Mouse (Mus musculus) liver, postnatal 0 days (tissue): ENCODE results near the gene Abtb1. TPM values are rescaled to one million over a fixed set of nuclear protein-coding genes. Genes with fewer than 3 reads are reported as not detected.

Experiments used
- ATAC-seq: fragments of 200-750 bp; cut with Nextera tagmentation; 2 replicates; pipeline ENCODE4 v1.8.0; 2017; ENCODE audit warnings: mild to moderate bottlenecking, moderate library complexity
- DNase-seq: peaks from one replicate; pipeline ENCODE4 v3.0.0-alpha.2; 2016
- H3K27ac ChIP-seq: fragments of 300-500 bp; sonication (generic); 2 replicates; pipeline ENCODE4 v1.5.1; 2014; ENCODE audit warnings: antibody characterized with exemption, moderate library complexity, mild to moderate bottlenecking, low read depth
- H3K27me3 ChIP-seq: fragments of 300-500 bp; sonication (generic); 2 replicates; pipeline ENCODE4 v1.6.1; 2014; ENCODE audit warnings: low read length, control low read depth, mixed read lengths; ENCODE audit not compliant: insufficient read depth
- H3K36me3 ChIP-seq: fragments of 300-500 bp; sonication (generic); replicated peaks from 2 replicates; pipeline ENCODE4 v1.6.1; 2014; ENCODE audit warnings: mild to moderate bottlenecking, control low read depth, low read length, moderate library complexity, mixed read lengths; ENCODE audit not compliant: insufficient read depth
- H3K4me1 ChIP-seq: fragments of 300-500 bp; sonication (generic); 2 replicates; pipeline ENCODE4 v1.6.1; 2014; ENCODE audit warnings: antibody characterized with exemption, mild to moderate bottlenecking, control low read depth; ENCODE audit not compliant: insufficient read depth
- H3K4me2 ChIP-seq: fragments of 300-500 bp; sonication (generic); 2 replicates; pipeline ENCODE4 v1.6.1; 2014; ENCODE audit warnings: low read depth, mild to moderate bottlenecking, low read length, moderate library complexity, mixed read lengths
- H3K4me3 ChIP-seq: fragments of 300-500 bp; sonication (generic); 2 replicates; pipeline ENCODE4 v1.5.1; 2014; ENCODE audit warnings: low read depth, low read length
- H3K9ac ChIP-seq: fragments of 300-500 bp; sonication (generic); replicated peaks from 2 replicates; pipeline ENCODE4 v1.6.1; 2014; ENCODE audit warnings: mild to moderate bottlenecking, moderate library complexity
- H3K9me3 ChIP-seq: fragments of 300-500 bp; sonication (generic); 2 replicates; pipeline ENCODE4 v1.6.1; 2016; ENCODE audit warnings: mild to moderate bottlenecking, control low read depth, low read length, mixed read lengths
- CTCF ChIP-seq: sonication (generic); IDR thresholded peaks from 2 replicates; pipeline ENCODE4 v1.5.1; 2016; ENCODE audit warnings: antibody characterized with exemption, low read depth
- EP300 ChIP-seq: IDR thresholded peaks from 2 replicates; pipeline ENCODE4 v1.6.1; 2016; ENCODE audit warnings: antibody characterized with exemption, low read depth, mild to moderate bottlenecking
- WGBS: fragments of 180-500 bp; shearing (Covaris S2); extraction: QIAGEN DNeasy Blood & Tissue Kit; methylation state at CpG from one replicate; pipeline ENCODE4 v1.1.7; 2014; ENCODE audit not compliant: insufficient replicate concordance; 5-methylcytosine and 5-hydroxymethylcytosine counted together
- polyA plus RNA-seq: library from polyadenylated mRNA; unstranded; fragments of >200 nt; fragmentation: Nextera tagmentation; extraction: Ambion mirVana; gene quantifications from 2 replicates; pipeline ENCODE4 v1.2.1, GENCODE M21; 2015

The Abtb1 gene
- polyA plus RNA-seq, 1 experiment from 2014 or later = 36.2 TPM

DNA sequence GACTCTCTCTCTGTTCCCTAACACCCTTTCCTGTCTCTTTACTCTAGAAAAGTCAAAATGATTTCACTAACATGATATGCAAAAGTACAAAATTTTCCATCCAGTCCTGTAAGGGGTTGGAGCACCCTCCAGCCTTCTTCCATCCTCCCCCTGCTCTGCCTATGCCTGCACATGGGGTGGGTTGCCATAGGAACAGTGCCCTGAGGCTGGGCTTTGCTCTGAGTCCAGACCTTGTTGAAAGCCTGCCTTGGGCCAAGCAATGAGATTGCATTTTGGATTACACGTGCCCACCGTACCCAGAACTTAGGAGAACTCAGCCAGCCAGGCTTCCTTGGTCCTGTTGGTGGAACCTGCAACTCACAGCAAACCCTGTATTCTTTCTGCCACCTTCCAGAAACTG lies 48.5 kb downstream of the Abtb1 start:
- no peak overlapping the region for H3K4me3 ChIP-seq
- H3K9me3 ChIP-seq = no peaks in the 10 kb centered on the region
- no peak for TF ChIP-seq CTCF
- TF ChIP-seq EP300 = no peak
- 71% methylated on average over 2 of the region's 2 CpGs for WGBS
- H3K27ac ChIP-seq = no peak overlapping the region
- ATAC-seq (no peak), DNase-seq (no peak)
- H3K9ac ChIP-seq = no peak overlapping the region
- no peak overlapping the region for H3K4me2 ChIP-seq
- H3K27me3 ChIP-seq = no peaks in the 10 kb centered on the region
- H3K36me3 ChIP-seq = no peaks in the 10 kb centered on the region
- 0 out of 2 replicates have a peak, but pooled peaks cover 3% of the 10 kb centered on the region for H3K4me1 ChIP-seq

- Histone ChIP-seq H3K4me1 (0 out of 2 replicates have a peak, but pooled peaks cover 3% of the 10 kb centered on the region), H3K4me2 (no peak overlapping the region), H3K36me3 (no peaks in the 10 kb centered on the region), H3K9me3 (no peaks in the 10 kb centered on the region), H3K27me3 (no peaks in the 10 kb centered on the region), H3K27ac (peak overlapping the region; percentile 34; the same call in 1 of the 2 replicates), H3K4me3 (no peak overlapping the region), H3K9ac (no peak overlapping the region)
- peak; percentile 25; the same call in 1 of the 2 replicates for ATAC-seq
- no peak for DNase-seq
- TF ChIP-seq CTCF = no peak
- TF ChIP-seq EP300 = no peak
- 62% methylated on average over 7 of the region's 7 CpGs for WGBS
Observed at GRCm38 (mm10) chr6:88792147-88792691, 49.6 kb downstream of the Abtb1 start.

DNA sequence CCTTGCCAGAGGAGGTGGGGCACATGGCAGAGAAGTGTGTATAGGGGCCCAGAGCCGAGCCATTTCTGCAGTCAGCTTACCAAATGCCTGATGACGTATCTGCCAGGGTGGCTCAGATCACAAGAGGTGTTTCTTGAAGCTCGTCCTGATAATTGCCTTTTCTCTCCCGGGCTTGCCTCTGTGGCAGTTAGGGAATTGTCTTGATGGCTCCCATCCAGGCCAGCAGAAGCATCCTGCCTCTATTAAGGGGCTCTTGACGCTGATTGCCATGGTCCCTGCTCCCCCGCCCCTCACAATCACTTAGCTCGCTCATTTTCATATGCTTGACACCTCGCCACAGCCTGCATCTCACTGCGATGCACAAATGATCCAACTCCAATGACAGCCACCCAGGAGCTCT lies 50.5 kb downstream of the Abtb1 start:
- ATAC-seq (no peak), DNase-seq (no peak)
- Histone ChIP-seq H3K4me3 (no peak overlapping the region), H3K9ac (no peak overlapping the region), H3K4me2 (no peak overlapping the region), H3K36me3 (no peaks in the 10 kb centered on the region), H3K27ac (no peak overlapping the region), H3K9me3 (no peaks in the 10 kb centered on the region), H3K27me3 (no peaks in the 10 kb centered on the region), H3K4me1 (0 out of 2 replicates have a peak, but pooled peaks cover 3% of the 10 kb centered on the region)
- no peak for TF ChIP-seq CTCF
- TF ChIP-seq EP300 = no peak
- 67% methylated on average over 9 of the region's 9 CpGs for WGBS

DNA sequence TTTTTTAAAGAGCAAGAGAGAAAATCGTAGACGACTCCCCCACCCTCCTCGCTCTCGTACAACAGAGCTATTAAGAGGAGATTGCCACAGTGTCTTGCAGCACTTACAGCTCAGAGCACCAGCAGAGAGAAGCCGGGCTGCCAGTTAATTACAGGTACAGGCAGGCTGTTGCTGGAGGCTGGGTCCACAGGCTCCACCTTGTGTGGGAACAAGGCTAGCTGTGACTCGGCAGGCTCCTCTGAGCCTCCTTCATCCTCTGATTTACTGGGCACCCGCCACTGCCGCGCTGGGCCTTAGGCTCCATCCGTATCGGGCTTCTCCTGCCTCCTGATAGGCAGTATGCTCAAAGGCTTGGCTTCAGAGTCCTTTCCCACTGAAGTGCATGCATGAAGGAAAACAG lies 53.6 kb downstream of the Abtb1 start:
- Histone ChIP-seq H3K27ac (no peak overlapping the region), H3K9me3 (no peaks in the 10 kb centered on the region), H3K27me3 (no peaks in the 10 kb centered on the region), H3K36me3 (no peaks in the 10 kb centered on the region), H3K4me1 (peaks cover 11% of the 10 kb centered on the region), H3K4me3 (no peak overlapping the region), H3K9ac (no peak overlapping the region), H3K4me2 (no peak overlapping the region)
- ATAC-seq (no peak), DNase-seq (no peak)
- TF ChIP-seq EP300 = no peak
- TF ChIP-seq CTCF = no peak
- 82% methylated on average over 11 of the region's 11 CpGs for WGBS

GRCm38 (mm10) chr6:88787496-88787895 lies 54.3 kb downstream of the Abtb1 start:
- H3K4me1 ChIP-seq = peaks cover 16% of the 10 kb centered on the region
- no peak for ATAC-seq
- no peak for DNase-seq
- no peaks in the 10 kb centered on the region for H3K36me3 ChIP-seq
- no peak overlapping the region for H3K27ac ChIP-seq
- H3K4me3 ChIP-seq = no peak overlapping the region
- H3K9me3 ChIP-seq = no peaks in the 10 kb centered on the region
- TF ChIP-seq EP300 = no peak
- no peak for TF ChIP-seq CTCF
- no peaks in the 10 kb centered on the region for H3K27me3 ChIP-seq
- no peak overlapping the region for H3K4me2 ChIP-seq
- no peak overlapping the region for H3K9ac ChIP-seq
- WGBS = 81% methylated on average over 14 of the region's 14 CpGs

- no peak for DNase-seq
- Histone ChIP-seq H3K4me1 (peaks cover 22% of the 10 kb centered on the region), H3K4me3 (no peak overlapping the region), H3K27me3 (no peaks in the 10 kb centered on the region), H3K9me3 (no peaks in the 10 kb centered on the region), H3K4me2 (no peak overlapping the region), H3K27ac (0 out of 2 replicates have a peak overlapping the region, but pooled peaks have one; percentile 16), H3K36me3 (no peaks in the 10 kb centered on the region), H3K9ac (no peak overlapping the region)
- TF ChIP-seq CTCF (no peak), EP300 (no peak)
- no peak for ATAC-seq
- WGBS = 79% methylated on average over 15 of the region's 15 CpGs
Observed at GRCm38 (mm10) chr6:88786732-88787445, 54.9 kb downstream of the Abtb1 start.

Other genes with a start within 250 kb of the Abtb1 start
- 1.3 and 1.5 TPM in 2 replicates for gene Kbtbd12, start 204.0 kb downstream of the Abtb1 start, polyA plus RNA-seq
- gene Mgll, start 117.6 kb downstream of the Abtb1 start, polyA plus RNA-seq = 106 and 121 TPM in 2 replicates
- gene Podxl2, start 33.1 kb upstream of the Abtb1 start, polyA plus RNA-seq = 1.1 and 1.3 TPM in 2 replicates
- 42.1 and 53.6 TPM in 2 replicates for gene Mcm2, start 56.8 kb upstream of the Abtb1 start, polyA plus RNA-seq
- 32.2 and 33.9 TPM in 2 replicates for gene Tpra1, start 60.3 kb upstream of the Abtb1 start, polyA plus RNA-seq